Mouse (Mus musculus) central nervous system, embryonic 18 days (tissue): Measurements from ENCODE around the gene Zfp819. TPM values are rescaled to one million over a fixed set of nuclear protein-coding genes. Genes with fewer than 3 reads are reported as not detected.

Experiments
- polyA plus RNA-seq: library from polyadenylated mRNA; depleted of rRNA; stranded (reverse); fragments of >200 nt; gene quantifications from 2 replicates; pipeline ENCODE4 v1.2.3, GENCODE M21; 2012; rRNA removed

The Zfp819 gene
- 0.27 and 0.33 TPM in 2 replicates for polyA plus RNA-seq

GRCm38 (mm10) chr7:43606896-43607742 lies at the start of gene Zfp819:
TSS of gene Zfp819 (plus strand) at chr7:43607169.

DNA sequence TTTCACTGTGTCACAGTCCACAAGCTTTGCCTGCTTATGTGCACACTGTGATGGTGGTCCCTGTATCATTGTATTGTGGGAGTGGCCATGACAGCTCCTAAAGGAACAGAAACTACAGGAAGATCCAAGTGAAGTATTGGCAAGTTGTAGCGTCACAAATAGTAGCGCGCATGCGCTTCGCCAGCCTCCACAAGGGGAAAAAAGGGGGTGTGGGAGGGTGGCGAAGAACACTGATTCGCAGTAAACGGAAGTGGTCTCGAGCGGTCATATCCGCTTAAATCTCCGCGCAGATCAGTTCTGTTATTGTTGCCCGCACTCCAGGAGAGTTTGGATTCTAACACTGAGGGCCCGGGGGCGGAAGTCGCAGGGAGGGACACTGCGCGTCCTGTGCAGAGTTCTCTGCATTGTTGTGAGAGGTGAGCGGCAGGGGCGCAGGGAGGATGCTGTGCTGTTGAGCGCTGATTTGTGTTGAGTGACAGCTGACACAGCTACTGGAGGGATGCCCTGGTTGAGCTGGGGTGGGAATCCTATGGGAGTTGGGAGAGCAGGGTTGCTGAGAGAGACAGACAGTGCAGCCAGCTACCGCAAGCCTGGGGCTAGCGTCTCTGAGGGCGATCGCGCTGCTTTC lies 44.8 kb upstream of the Zfp819 start, which contains the start of gene Zfp658:
TSS of gene Zfp658 (plus strand) at position 251 of the 628 bp plus-strand sequence.

DNA sequence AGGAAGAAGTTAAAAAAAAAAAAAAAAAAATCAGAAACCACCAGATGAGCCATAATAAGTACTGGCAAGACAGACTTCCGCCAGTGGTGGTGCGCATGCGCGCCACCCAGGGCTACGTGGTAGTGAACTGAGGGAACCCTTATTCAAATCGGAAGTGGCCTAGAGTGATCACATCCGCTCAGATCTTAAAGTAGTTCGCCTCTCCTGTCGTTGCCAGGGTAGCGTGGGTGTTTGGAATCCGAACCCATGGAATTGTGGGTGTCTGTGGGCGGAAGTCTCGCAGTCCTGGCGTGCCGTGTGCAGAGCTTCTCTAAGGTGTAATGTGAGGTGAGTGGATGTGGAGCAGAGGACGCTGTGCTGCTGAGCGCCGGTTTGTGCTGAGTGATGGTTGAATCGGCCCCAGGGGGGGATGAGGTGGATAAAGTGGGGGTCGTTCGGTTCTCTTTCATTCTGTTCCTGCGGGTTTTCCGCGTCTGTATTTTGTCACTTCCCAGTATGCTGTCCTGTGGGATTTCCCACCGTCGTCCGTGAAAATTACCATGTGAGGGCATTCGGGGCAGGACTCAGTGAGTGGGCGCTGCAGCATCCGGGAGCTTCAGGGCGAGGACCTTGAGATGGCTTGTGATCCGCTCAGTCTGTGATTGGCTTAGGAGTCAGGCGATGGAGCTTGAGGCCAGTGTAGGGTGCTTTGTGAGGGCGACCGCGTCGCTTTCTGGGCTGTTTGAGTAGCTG lies 27.4 kb upstream of the Zfp819 start, which contains the start of gene Zfp719:
TSS of gene Zfp719 (plus strand) at position 171 of the 732 bp plus-strand sequence.

DNA sequence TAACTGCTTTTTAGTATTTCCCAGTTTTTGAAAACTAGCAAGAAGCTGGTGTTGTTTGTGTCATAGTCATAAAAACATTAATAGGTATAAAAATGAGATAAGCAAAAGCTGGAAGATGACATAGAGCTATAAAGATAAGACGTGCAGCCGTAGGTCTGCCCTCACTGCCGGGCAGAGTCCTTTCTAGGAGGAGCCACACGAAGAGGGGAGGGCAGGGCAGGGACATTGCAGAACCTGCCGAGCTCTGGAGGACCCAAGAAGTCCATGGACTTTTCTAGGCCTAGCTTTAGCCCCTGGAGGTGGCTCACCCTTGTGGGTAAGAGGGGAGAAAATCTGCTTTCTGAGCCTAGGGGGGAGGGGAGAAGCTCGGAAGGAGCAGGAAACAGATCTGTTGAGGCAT lies 27.5 kb downstream of the Zfp819 start, which contains the start of gene Ceacam18:
TSS of gene Ceacam18 (plus strand) at position 208 of the 400 bp plus-strand sequence.

GRCm38 (mm10) chr7:43660002-43660401 lies 53.0 kb downstream of the Zfp819 start, which contains the start of gene Siglece:
TSS of gene Siglece (minus strand) at chr7:43660161.

Other genes starting within 250 kb of the Zfp819 start
- gene Siglecg, start 199.0 kb upstream of the Zfp819 start, polyA plus RNA-seq, result 0.03 and 0.21 TPM in 2 replicates
- not detected in 2 replicates for gene Lim2, start 179.5 kb upstream of the Zfp819 start, polyA plus RNA-seq
- gene Nkg7, start 170.1 kb upstream of the Zfp819 start, polyA plus RNA-seq, result 0.08 TPM in 1 of 2 replicates, not detected in the other
- gene Cldnd2, start 166.4 kb upstream of the Zfp819 start, polyA plus RNA-seq, result not detected in 2 replicates
- 67.2 and 78.6 TPM in 2 replicates for gene Etfb, start 163.1 kb upstream of the Zfp819 start, polyA plus RNA-seq
- 1.2 and 1.4 TPM in 2 replicates for gene Gm45233, start 163.0 kb upstream of the Zfp819 start, polyA plus RNA-seq
- gene Vsig10l, start 144.0 kb upstream of the Zfp819 start, polyA plus RNA-seq, result 7.7 and 9.7 TPM in 2 replicates
- gene Iglon5, start 117.1 kb upstream of the Zfp819 start, polyA plus RNA-seq, result 67.3 and 80.8 TPM in 2 replicates
- gene 4931406B18Rik, start 101.2 kb upstream of the Zfp819 start, polyA plus RNA-seq, result not detected in 2 replicates
- 0.93 and 1.6 TPM in 2 replicates for gene Cd33, start 62.7 kb upstream of the Zfp819 start, polyA plus RNA-seq
- gene Zfp658, start 44.9 kb upstream of the Zfp819 start, polyA plus RNA-seq, result 13.1 and 13.3 TPM in 2 replicates
- gene Zfp719, start 27.6 kb upstream of the Zfp819 start, polyA plus RNA-seq, result 8.7 and 9.2 TPM in 2 replicates
- 0.03 and 0.08 TPM in 2 replicates for gene Ceacam18, start 27.5 kb downstream of the Zfp819 start, polyA plus RNA-seq
- gene Siglece, start 53.0 kb downstream of the Zfp819 start, polyA plus RNA-seq, result 0.16 and 0.19 TPM in 2 replicates
- gene Ctu1, start 64.8 kb downstream of the Zfp819 start, polyA plus RNA-seq, result 26.2 and 27.5 TPM in 2 replicates
- gene Klk14, start 83.2 kb downstream of the Zfp819 start, polyA plus RNA-seq, result 0.08 TPM in 1 of 2 replicates, not detected in the other
- gene Klk13, start 105.4 kb downstream of the Zfp819 start, polyA plus RNA-seq, result 0.07 and 0.16 TPM in 2 replicates
- gene Klk12, start 161.7 kb downstream of the Zfp819 start, polyA plus RNA-seq, result not detected in 2 replicates
- gene Klk11, start 167.4 kb downstream of the Zfp819 start, polyA plus RNA-seq, result 0.73 TPM in 1 of 2 replicates, not detected in the other
- gene Klk10, start 173.9 kb downstream of the Zfp819 start, polyA plus RNA-seq, result 0.07 and 0.28 TPM in 2 replicates
- gene Klk9, start 184.7 kb downstream of the Zfp819 start, polyA plus RNA-seq, result not detected in 2 replicates
- gene Klk8, start 190.4 kb downstream of the Zfp819 start, polyA plus RNA-seq, result 10.5 and 12.3 TPM in 2 replicates
- gene Klk7, start 204.1 kb downstream of the Zfp819 start, polyA plus RNA-seq, result 0.21 and 0.25 TPM in 2 replicates
- not detected in 2 replicates for gene Klk6, start 217.3 kb downstream of the Zfp819 start, polyA plus RNA-seq
- gene Klk5, start 234.8 kb downstream of the Zfp819 start, polyA plus RNA-seq, result not detected in 2 replicates